9 mouse cellular contexts compared by ENCODE assay signal in genomic region chr10:61175442-61176204, GRCm38 (mm10). TPM values are rescaled to one million over a fixed set of nuclear protein-coding genes. Genes with fewer than 3 reads are reported as not detected.
DNase-seq lines count a peak whose midpoint lies in the region; ATAC-seq lines count a peak whose summit lies in the region.
"Had no signal": no experiment of that assay in that cellular context is flagged by ENCODE, and none has a peak within 500 bp of the region (broad histone marks: within the 10 kb centered on the region; RNA-seq: fewer than 3 reads in every experiment).

No protein-coding gene starts in this region.

- WGBS in limb, embryonic 13.5 days, result 14% methylated on average over 24 of the region's 24 CpGs
- WGBS in neural tube, embryonic 12.5 days, result 13% methylated on average over 24 of the region's 24 CpGs

- peaks cover 4% of the 10 kb centered on the region for H3K4me1 ChIP-seq in limb, embryonic 13.5 days
- peaks cover 7% of the 10 kb centered on the region; the same call in 1 of the 2 replicates for H3K4me1 ChIP-seq in neural tube, embryonic 12.5 days

- intact Hi-C loops in gastrocnemius, postnatal 14 days (cut with DNase I; ENCODE audit: low total_unique reads), result no loop called here

- peak; percentile 90 to 92 for ATAC-seq in hematopoietic stem cell, adult 5-6 weeks (replicated peaks in 1 of 2; ENCODE audit: insufficient read depth in 1 of 2, low FRiP score in 2 of 2, low TSS enrichment in 1 of 2, low read depth in 1 of 2, poor library complexity in 2 of 2, severe bottlenecking in 2 of 2)
- no peak for ATAC-seq in limb, embryonic 13.5 days (ENCODE audit: low FRiP score, low read depth)
- no peak for ATAC-seq in neural tube, embryonic 12.5 days (ENCODE audit: low FRiP score, low read depth)

- H3K36me3 ChIP-seq in limb, embryonic 13.5 days, result no peaks in the 10 kb centered on the region
- no peaks in the 10 kb centered on the region for H3K36me3 ChIP-seq in neural tube, embryonic 12.5 days

- H3K27ac ChIP-seq in limb, embryonic 13.5 days, result no peak overlapping the region
- no peak overlapping the region for H3K27ac ChIP-seq in neural tube, embryonic 12.5 days

- H3K9me3 ChIP-seq in limb, embryonic 13.5 days, result no peaks in the 10 kb centered on the region
- no peaks in the 10 kb centered on the region for H3K9me3 ChIP-seq in neural tube, embryonic 12.5 days

- no peak overlapping the region for H3K4me3 ChIP-seq in limb, embryonic 13.5 days
- no peak overlapping the region for H3K4me3 ChIP-seq in neural tube, embryonic 12.5 days

- H3K9ac ChIP-seq in limb, embryonic 13.5 days, result no peak overlapping the region
- H3K9ac ChIP-seq in neural tube, embryonic 12.5 days, result no peak overlapping the region

- H3K27me3 ChIP-seq in limb, embryonic 13.5 days, result peaks cover 34% of the 10 kb centered on the region
- H3K27me3 ChIP-seq in neural tube, embryonic 12.5 days (replicated peaks), result peaks cover 6% of the 10 kb centered on the region; the same call in 1 of the 2 replicates

- peak overlapping the region; percentile 39 for H3K4me2 ChIP-seq in limb, embryonic 13.5 days (replicated peaks)
- peak overlapping the region; percentile 36 for H3K4me2 ChIP-seq in neural tube, embryonic 12.5 days (replicated peaks)

- peak; percentile 25 for DNase-seq in gastrocnemius, postnatal 14 days
- DNase-seq in gastrocnemius, adult 8-10 months (ENCODE audit: low spot score in 2 of 2), result no peak
- peak; percentile 5 for DNase-seq in T-cell, adult 2 months (ENCODE audit: low spot score)
- peak; percentile 73 for DNase-seq in embryo, embryonic 11 days
- DNase-seq in gastrocnemius, adult 18-20 months (ENCODE audit: low spot score), result no peak

RNA-seq across cellular contexts. Expression of gene Tbata, which starts 3.9 kb away (rescaled TPM):
- total RNA-seq in gastrocnemius, postnatal 14 days (2021), result not detected
- total RNA-seq in gastrocnemius, adult 8-10 months (2022), result not detected
- total RNA-seq in hematopoietic stem cell, adult 5-6 weeks (2017), result not detected in 2 replicates
- polyA plus RNA-seq in limb, embryonic 13.5 days (2015; fragmentation: Nextera tagmentation; extraction: Ambion mirVana), result not detected in 2 replicates
- 0.67 and 0.79 TPM in 2 replicates for polyA plus RNA-seq in neural tube, embryonic 12.5 days (2016; fragmentation: Nextera tagmentation; extraction: Ambion mirVana)
- total RNA-seq in gastrocnemius, adult 18-20 months (2021), result not detected
- polyA plus RNA-seq: neural tube, embryonic 14.5 days had no signal

RNA-seq across cellular contexts. Expression of gene Sgpl1, which starts 28.1 kb away (rescaled TPM):
- 10 to 100 TPM; 11.3 to 14.6 TPM for total RNA-seq in gastrocnemius, postnatal 14 days (2021)
- total RNA-seq in gastrocnemius, adult 8-10 months (2022), result 1 to 10 TPM; 3.5 to 6.4 (median 5.5) TPM
- total RNA-seq in hematopoietic stem cell, adult 5-6 weeks (2017), result 28.6 and 57.9 TPM in 2 replicates
- 81.5 and 89.3 TPM in 2 replicates for polyA plus RNA-seq in limb, embryonic 13.5 days (2015; fragmentation: Nextera tagmentation; extraction: Ambion mirVana)
- polyA plus RNA-seq in neural tube, embryonic 12.5 days (2016; fragmentation: Nextera tagmentation; extraction: Ambion mirVana), result 79.9 and 84.8 TPM in 2 replicates
- total RNA-seq in gastrocnemius, adult 18-20 months (2021), result 1 to 10 TPM; 5.8 to 6.1 TPM

Comparison
In these comparisons a context has a peak if more than half of its experiments do, and no peak if none do; other contexts are left out.
1. DNase-seq: peak in gastrocnemius, postnatal 14 days (single experiment), T-cell, adult 2 months (single experiment) and embryo, embryonic 11 days (single experiment); none in gastrocnemius, adult 8-10 months (0 of 2) and gastrocnemius, adult 18-20 months (single experiment).
2. ATAC-seq: peak in hematopoietic stem cell, adult 5-6 weeks (2 of 2); none in limb, embryonic 13.5 days (single experiment) and neural tube, embryonic 12.5 days (single experiment).